8 mouse cellular contexts compared by ENCODE assay signal in genomic region chr14:11552521-11553272, GRCm38 (mm10). TPM values are rescaled to one million over a fixed set of nuclear protein-coding genes. Genes with fewer than 3 reads are reported as not detected.
A peak's percentile ranks its signal among the peaks of the same experiment; 100 is the strongest.
DNase-seq lines count a peak whose midpoint lies in the region; ATAC-seq and TF ChIP-seq lines count a peak whose summit lies in the region.

No protein-coding gene starts in this region.

- DNase-seq in cerebellum, adult 18-20 months, result peak; percentile 46 to 59
- no peak for DNase-seq in cerebellum, adult 9-10 months
- DNase-seq in brain, adult 2 months (ENCODE audit: low read depth, low spot score), result peak; percentile 45
- DNase-seq in gastrocnemius, adult 2 months, result peak; percentile 59
- peak; percentile 0 for DNase-seq in induced T-regulatory cell, adult 2 months (ENCODE audit: low read depth)
- DNase-seq in midbrain, postnatal 0 days (ENCODE audit: low spot score), result peak; percentile 24
- DNase-seq in thymus, postnatal 14 days, result no peak

- H3K27me3 ChIP-seq in limb, embryonic 12.5 days, result no peaks in the 10 kb centered on the region
- H3K27me3 ChIP-seq in midbrain, postnatal 0 days (ENCODE audit: insufficient read depth, low read length), result no peaks in the 10 kb centered on the region

- under 1% methylated on average over 33 of the region's 33 CpGs for WGBS in limb, embryonic 12.5 days
- 2% methylated on average over 33 of the region's 33 CpGs for WGBS in midbrain, postnatal 0 days

- ATAC-seq in limb, embryonic 12.5 days (ENCODE audit: insufficient number of reproducible peaks, insufficient read depth, low FRiP score, low TSS enrichment, low read depth), result peak; percentile 12; the same call in 1 of the 2 replicates
- ATAC-seq in midbrain, postnatal 0 days (ENCODE audit: low FRiP score), result 0 out of 2 replicates have a peak, but pooled peaks have one; percentile 5

- peak overlapping the region; percentile 94 for H3K9ac ChIP-seq in limb, embryonic 12.5 days (replicated peaks)
- peak overlapping the region; percentile 83 for H3K9ac ChIP-seq in midbrain, postnatal 0 days (replicated peaks; ENCODE audit: low read length, poor library complexity, severe bottlenecking)

- intact Hi-C loops in gastrocnemius, adult 2 months (cut with DNase I), result loop anchor here (5.0 to 10.0 kb wide), 5 partner anchors 115 to 505 kb away; partner anchors contain the start of gene Fhit

- peaks cover 23% of the 10 kb centered on the region for H3K4me1 ChIP-seq in limb, embryonic 12.5 days (replicated peaks)
- H3K4me1 ChIP-seq in midbrain, postnatal 0 days (ENCODE audit: insufficient read depth, low read length), result no peaks in the 10 kb centered on the region

- peak overlapping the region; percentile 79 for H3K4me3 ChIP-seq in gastrocnemius, adult 2 months
- H3K4me3 ChIP-seq in limb, embryonic 12.5 days (replicated peaks), result peak overlapping the region; percentile 79
- H3K4me3 ChIP-seq in midbrain, postnatal 0 days (ENCODE audit: low read depth, low read length), result peak overlapping the region; percentile 86

- H3K4me2 ChIP-seq in limb, embryonic 12.5 days, result peak overlapping the region; percentile 94
- H3K4me2 ChIP-seq in midbrain, postnatal 0 days (ENCODE audit: low read depth, low read length, poor library complexity, severe bottlenecking), result peak overlapping the region; percentile 84

- peak overlapping the region; percentile 93 for H3K27ac ChIP-seq in gastrocnemius, adult 2 months
- H3K27ac ChIP-seq in limb, embryonic 12.5 days, result peak overlapping the region; percentile 99
- H3K27ac ChIP-seq in midbrain, postnatal 0 days (ENCODE audit: low read depth, low read length), result peak overlapping the region; percentile 82

- H3K9me3 ChIP-seq in limb, embryonic 12.5 days, result no peaks in the 10 kb centered on the region
- no peaks in the 10 kb centered on the region for H3K9me3 ChIP-seq in midbrain, postnatal 0 days (ENCODE audit: low read length)

- TF ChIP-seq CTCF in gastrocnemius, adult 2 months (IDR thresholded peaks at IDR 0.05), result no peak
- no peak for TF ChIP-seq CTCF in midbrain, postnatal 0 days (IDR thresholded peaks at IDR 0.05)

- no peaks in the 10 kb centered on the region for H3K36me3 ChIP-seq in limb, embryonic 12.5 days
- no peaks in the 10 kb centered on the region for H3K36me3 ChIP-seq in midbrain, postnatal 0 days (ENCODE audit: insufficient read depth, low read length)

RNA-seq across cellular contexts. Expression of gene Ptprg, which starts 0.6 kb away (rescaled TPM):
- 10 to 100 TPM; 26.3 to 32.5 TPM for total RNA-seq in gastrocnemius, adult 2 months (2021)
- 37.5 and 39.8 TPM in 2 replicates for polyA plus RNA-seq in limb, embryonic 12.5 days (2016; fragmentation: Nextera tagmentation; extraction: Ambion mirVana)
- total RNA-seq in midbrain, postnatal 0 days (2014; rRNA removed), result 84.9 and 98.2 TPM in 2 replicates
- polyA plus RNA-seq in midbrain, postnatal 0 days (2015; fragmentation: Nextera tagmentation; extraction: Ambion mirVana), result 25.4 and 25.7 TPM in 2 replicates

Comparison
In these comparisons a context has a peak if more than half of its experiments do, and no peak if none do; other contexts are left out.
1. DNase-seq: peak in cerebellum, adult 18-20 months (2 of 2), brain, adult 2 months (single experiment), gastrocnemius, adult 2 months (single experiment), induced T-regulatory cell, adult 2 months (single experiment) and midbrain, postnatal 0 days (single experiment); none in cerebellum, adult 9-10 months (single experiment) and thymus, postnatal 14 days (single experiment).
2. Peak in every context shown above with its lines, with median percentiles within 50 percentile points of each other: H3K27ac ChIP-seq and H3K4me3 ChIP-seq.